ENCODE assay signal across 8 mouse cellular contexts in the genomic region with DNA sequence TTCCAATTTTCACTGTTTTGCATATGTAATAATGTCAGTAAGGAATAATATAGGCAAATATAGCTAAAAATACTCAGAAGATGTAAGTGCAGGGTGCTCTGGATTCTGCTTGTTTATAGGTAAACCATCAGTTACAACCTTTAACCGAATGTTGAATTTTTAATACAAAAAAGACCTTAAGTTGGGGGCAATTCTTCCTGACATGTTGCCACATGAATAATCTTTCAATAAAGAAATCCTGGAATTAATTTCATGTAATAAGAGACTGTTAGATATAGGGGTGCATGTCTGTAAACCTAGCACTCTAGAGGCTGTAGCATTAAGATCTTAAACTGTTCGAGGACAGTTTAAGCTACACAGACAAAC. TPM values are rescaled to one million over a fixed set of nuclear protein-coding genes. Genes with fewer than 3 reads are reported as not detected.
DNase-seq lines count a peak whose midpoint lies in the region; ATAC-seq and TF ChIP-seq lines count a peak whose summit lies in the region.

No protein-coding gene starts in this region.

- H3K9ac ChIP-seq in limb, embryonic 14.5 days (ENCODE audit: low read depth, low read length, severe bottlenecking): no peak overlapping the region
- no peak overlapping the region for H3K9ac ChIP-seq in stomach, embryonic 15.5 days

- peaks cover 50% of the 10 kb centered on the region for H3K36me3 ChIP-seq in erythroblast, embryonic 14.5 days (ENCODE audit: control insufficient read depth)
- H3K36me3 ChIP-seq in megakaryocyte, embryonic 14.5 days (replicated peaks; ENCODE audit: low read length): peaks cover 38% of the 10 kb centered on the region
- H3K36me3 ChIP-seq in limb, embryonic 14.5 days (ENCODE audit: control insufficient read depth, insufficient read depth, low read length): no peaks in the 10 kb centered on the region
- no peaks in the 10 kb centered on the region for H3K36me3 ChIP-seq in stomach, embryonic 15.5 days

- H3K27me3 ChIP-seq in erythroblast, embryonic 14.5 days (ENCODE audit: control insufficient read depth): no peaks in the 10 kb centered on the region
- no peaks in the 10 kb centered on the region for H3K27me3 ChIP-seq in megakaryocyte, embryonic 14.5 days (replicated peaks)
- no peaks in the 10 kb centered on the region for H3K27me3 ChIP-seq in limb, embryonic 14.5 days (ENCODE audit: control insufficient read depth, insufficient read depth, low read length)
- H3K27me3 ChIP-seq in stomach, embryonic 15.5 days (replicated peaks): no peaks in the 10 kb centered on the region

- peak overlapping the region; percentile 83 for H3K4me3 ChIP-seq in erythroblast, embryonic 14.5 days (replicated peaks)
- H3K4me3 ChIP-seq in megakaryocyte, embryonic 14.5 days (replicated peaks): peak overlapping the region; percentile 99
- H3K4me3 ChIP-seq in limb, embryonic 14.5 days (replicated peaks; ENCODE audit: low read length): peak overlapping the region; percentile 87
- H3K4me3 ChIP-seq in stomach, embryonic 15.5 days (replicated peaks): peak overlapping the region; percentile 83

- H3K9me3 ChIP-seq in erythroblast, embryonic 14.5 days (ENCODE audit: control insufficient read depth, low read length): no peaks in the 10 kb centered on the region
- no peaks in the 10 kb centered on the region for H3K9me3 ChIP-seq in megakaryocyte, embryonic 14.5 days
- H3K9me3 ChIP-seq in limb, embryonic 14.5 days (ENCODE audit: control insufficient read depth, low read length): no peaks in the 10 kb centered on the region
- H3K9me3 ChIP-seq in stomach, embryonic 15.5 days: no peaks in the 10 kb centered on the region

- no peak overlapping the region for H3K27ac ChIP-seq in limb, embryonic 14.5 days (replicated peaks; ENCODE audit: low read depth, low read length)
- no peak overlapping the region for H3K27ac ChIP-seq in stomach, embryonic 15.5 days

- no peak for ATAC-seq in erythroblast, adult 5-6 weeks (replicated peaks; ENCODE audit: low FRiP score, poor library complexity, severe bottlenecking)
- no peak for ATAC-seq in megakaryocyte, adult 5-6 weeks (ENCODE audit: poor library complexity, severe bottlenecking)
- ATAC-seq in limb, embryonic 14.5 days (ENCODE audit: low FRiP score, low read depth): no peak
- ATAC-seq in stomach, embryonic 15.5 days (ENCODE audit: insufficient read depth, low FRiP score, low read depth): no peak
- ATAC-seq in CD4-positive, CD25-positive, alpha-beta regulatory T cell, adult 4 months: no peak

- H3K4me2 ChIP-seq in limb, embryonic 14.5 days (replicated peaks; ENCODE audit: low read depth, low read length, severe bottlenecking): peak overlapping the region; percentile 88
- H3K4me2 ChIP-seq in stomach, embryonic 15.5 days: peak overlapping the region; percentile 80

- DNase-seq in limb, embryonic 14.5 days (ENCODE audit: low spot score): no peak
- DNase-seq in layer of hippocampus, adult 8-10 months (ENCODE audit: low spot score in 2 of 2): no peak

- TF ChIP-seq POLR2A in limb, embryonic 14.5 days (IDR thresholded peaks at IDR 0.05; ENCODE audit: borderline replicate concordance, extremely low read depth, insufficient read depth, insufficient read length): no peak

- peaks cover 61% of the 10 kb centered on the region for H3K4me1 ChIP-seq in erythroblast, embryonic 14.5 days (ENCODE audit: control insufficient read depth)
- H3K4me1 ChIP-seq in megakaryocyte, embryonic 14.5 days: peaks cover 46% of the 10 kb centered on the region
- peaks cover 12% of the 10 kb centered on the region; the same call in 1 of the 2 replicates for H3K4me1 ChIP-seq in limb, embryonic 14.5 days (ENCODE audit: control insufficient read depth, insufficient read depth, low read length)
- H3K4me1 ChIP-seq in stomach, embryonic 15.5 days: 0 out of 2 replicates have a peak, but pooled peaks cover 8% of the 10 kb centered on the region

- WGBS in limb, embryonic 14.5 days: 30% methylated on average over 2 of the region's 2 CpGs
- 40% methylated on average over 2 of the region's 2 CpGs for WGBS in stomach, embryonic 15.5 days

RNA-seq across cellular contexts. Expression of a gene that starts 0.3 kb away (rescaled TPM):
- 0.45 and 0.52 TPM in 2 replicates for polyA plus RNA-seq in erythroblast, embryonic 14.5 days (2012)
- total RNA-seq in erythroblast, adult 5-6 weeks (2015; ENCODE audit: low replicate concordance): 0.96 and 3.8 TPM in 2 replicates
- 15.2 and 16.0 TPM in 2 replicates for total RNA-seq in erythroblast, adult 5-6 weeks (2017; ENCODE audit: low replicate concordance)
- 29.1 and 84.4 TPM in 2 replicates for polyA plus RNA-seq in megakaryocyte, embryonic 14.5 days (2012; ENCODE audit: insufficient read depth, low replicate concordance)
- total RNA-seq in megakaryocyte, adult 5-6 weeks (2015): 0.18 and 1.0 TPM in 2 replicates
- total RNA-seq in megakaryocyte, adult 5-6 weeks (2017): 0.85 and 0.99 TPM in 2 replicates
- polyA plus RNA-seq in limb, embryonic 14.5 days (2012; rRNA removed): 0.30 and 0.33 TPM in 2 replicates
- polyA plus RNA-seq in limb, embryonic 14.5 days (2014; fragmentation: Nextera tagmentation; extraction: Ambion mirVana): 0.29 and 0.65 TPM in 2 replicates
- 0.54 and 0.67 TPM in 2 replicates for polyA plus RNA-seq in stomach, embryonic 15.5 days (2015; fragmentation: Nextera tagmentation; extraction: Ambion mirVana)
- under 1 TPM; 0.39 to 0.61 TPM for polyA plus RNA-seq in CD4-positive, CD25-positive, alpha-beta regulatory T cell, adult 4 months (2017; shearing (Covaris generic))
- total RNA-seq in layer of hippocampus, adult 8-10 months (2022): 1 to 10 TPM in 1 of 4 experiments, under 1 TPM in 3; 0.57 to 1.5 (median 0.79) TPM

RNA-seq across cellular contexts. Expression of a gene that starts 1.2 kb away (rescaled TPM):
- polyA plus RNA-seq in erythroblast, embryonic 14.5 days (2012): 6.4 and 6.8 TPM in 2 replicates
- 36.3 and 54.1 TPM in 2 replicates for total RNA-seq in erythroblast, adult 5-6 weeks (2015; ENCODE audit: low replicate concordance)
- total RNA-seq in erythroblast, adult 5-6 weeks (2017; ENCODE audit: low replicate concordance): 53.9 and 58.1 TPM in 2 replicates
- 7.9 and 16.7 TPM in 2 replicates for polyA plus RNA-seq in megakaryocyte, embryonic 14.5 days (2012; ENCODE audit: insufficient read depth, low replicate concordance)
- total RNA-seq in megakaryocyte, adult 5-6 weeks (2015): 29.4 and 33.7 TPM in 2 replicates
- 28.0 and 38.9 TPM in 2 replicates for total RNA-seq in megakaryocyte, adult 5-6 weeks (2017)
- 6.1 and 6.3 TPM in 2 replicates for polyA plus RNA-seq in limb, embryonic 14.5 days (2012; rRNA removed)
- 13.0 and 13.1 TPM in 2 replicates for polyA plus RNA-seq in limb, embryonic 14.5 days (2014; fragmentation: Nextera tagmentation; extraction: Ambion mirVana)
- polyA plus RNA-seq in stomach, embryonic 15.5 days (2015; fragmentation: Nextera tagmentation; extraction: Ambion mirVana): 14.6 and 14.9 TPM in 2 replicates
- polyA plus RNA-seq in CD4-positive, CD25-positive, alpha-beta regulatory T cell, adult 4 months (2017; shearing (Covaris generic)): 10 to 100 TPM in 1 of 2 experiments, 1 to 10 TPM in 1; 9.1 to 20.3 TPM
- total RNA-seq in layer of hippocampus, adult 8-10 months (2022): 10 to 100 TPM; 35.4 to 38.5 (median 35.6) TPM

RNA-seq across cellular contexts. Expression of a gene that starts 23.1 kb away (rescaled TPM):
- 8.4 and 11.5 TPM in 2 replicates for polyA plus RNA-seq in erythroblast, embryonic 14.5 days (2012)
- 310 and 344 TPM in 2 replicates for total RNA-seq in erythroblast, adult 5-6 weeks (2015; ENCODE audit: low replicate concordance)
- total RNA-seq in erythroblast, adult 5-6 weeks (2017; ENCODE audit: low replicate concordance): 311 and 361 TPM in 2 replicates
- polyA plus RNA-seq in megakaryocyte, embryonic 14.5 days (2012; ENCODE audit: insufficient read depth, low replicate concordance): 25.9 and 40.9 TPM in 2 replicates
- 113 TPM in 2 replicates for total RNA-seq in megakaryocyte, adult 5-6 weeks (2015)
- 51.2 and 59.8 TPM in 2 replicates for total RNA-seq in megakaryocyte, adult 5-6 weeks (2017)
- polyA plus RNA-seq in limb, embryonic 14.5 days (2012; rRNA removed): 37.3 and 41.3 TPM in 2 replicates
- 58.2 and 61.9 TPM in 2 replicates for polyA plus RNA-seq in limb, embryonic 14.5 days (2014; fragmentation: Nextera tagmentation; extraction: Ambion mirVana)
- polyA plus RNA-seq in stomach, embryonic 15.5 days (2015; fragmentation: Nextera tagmentation; extraction: Ambion mirVana): 85.4 and 86.5 TPM in 2 replicates
- 10 to 100 TPM; 62.4 to 65.8 TPM for polyA plus RNA-seq in CD4-positive, CD25-positive, alpha-beta regulatory T cell, adult 4 months (2017; shearing (Covaris generic))
- 10 to 100 TPM; 69.4 to 79.6 (median 74.7) TPM for total RNA-seq in layer of hippocampus, adult 8-10 months (2022)

Comparison
In these comparisons a context has a peak if more than half of its experiments do, and no peak if none do; other contexts are left out.
1. RNA of a gene that starts 0.3 kb away (polyA plus RNA-seq): 29.1 to 84.4 TPM in megakaryocyte, embryonic 14.5 days; 0.29 to 0.65 TPM in limb, embryonic 14.5 days, 0.39 to 0.61 TPM in CD4-positive, CD25-positive, alpha-beta regulatory T cell, adult 4 months, 0.54 to 0.67 TPM in stomach, embryonic 15.5 days and 0.45 to 0.52 TPM in erythroblast, embryonic 14.5 days; every median in the first group is over 10 times any median in the second.
2. Peak in every context shown above with its lines, with median percentiles within 50 percentile points of each other: H3K4me3 ChIP-seq.